Mouse (Mus musculus): Measurements from ENCODE around the gene Mpv17l2. TPM values are rescaled to one million over a fixed set of nuclear protein-coding genes. Genes with fewer than 3 reads are reported as not detected.

Mpv17l2 gene
- 10 to 100 TPM; 30.3 to 38.5 (median 31.7) TPM for total RNA-seq (2022)

DNA sequence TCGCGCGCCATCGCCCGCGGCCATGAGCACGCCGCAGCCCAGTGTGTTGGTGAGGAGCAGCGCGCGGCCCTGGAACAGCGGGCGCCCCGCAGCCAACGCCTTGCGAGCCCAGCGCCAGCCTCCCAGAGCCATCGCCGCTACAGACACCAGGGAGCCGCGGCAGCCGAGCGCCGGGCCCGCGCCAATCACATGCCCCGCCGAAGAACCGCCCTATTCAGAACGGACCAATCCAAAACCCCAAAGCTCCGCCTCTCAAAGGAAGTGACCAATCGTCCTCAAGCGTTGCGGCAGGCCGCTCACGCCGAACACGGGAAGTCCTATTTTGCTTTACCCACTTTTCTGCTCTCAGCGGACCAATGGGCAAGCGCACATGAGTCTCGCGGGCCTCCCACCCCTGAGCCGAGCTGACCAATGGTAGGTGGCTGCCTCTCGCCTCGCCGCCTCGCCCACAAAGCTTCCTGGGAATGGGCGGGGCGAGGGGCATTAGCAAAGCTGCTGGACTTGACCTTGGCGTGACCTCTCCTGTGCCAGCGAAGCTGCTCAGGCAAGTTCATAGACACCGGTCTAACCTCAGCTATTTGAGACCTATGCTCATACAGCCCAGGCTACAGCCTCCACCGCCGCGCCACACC, at the start of gene Mpv17l2:
Gene Mpv17l2, minus strand, starts transcription at position 172 of the 632 bp plus-strand sequence.
- DNase-seq (ENCODE audit: low spot score in 2 of 2): peak; percentile 97 to 98

GRCm38 (mm10) chr8:70808955-70809701, 48.4 kb upstream of the Mpv17l2 start:
- DNase-seq (ENCODE audit: low spot score in 2 of 2): no peak

- no peak for DNase-seq (ENCODE audit: low spot score in 2 of 2)
These were observed 47.5 kb upstream of the Mpv17l2 start, which contains the start of gene Il12rb1 for GRCm38 (mm10) chr8:70808239-70808638. TSS of gene Il12rb1 (plus strand) at chr8:70808449.

DNA sequence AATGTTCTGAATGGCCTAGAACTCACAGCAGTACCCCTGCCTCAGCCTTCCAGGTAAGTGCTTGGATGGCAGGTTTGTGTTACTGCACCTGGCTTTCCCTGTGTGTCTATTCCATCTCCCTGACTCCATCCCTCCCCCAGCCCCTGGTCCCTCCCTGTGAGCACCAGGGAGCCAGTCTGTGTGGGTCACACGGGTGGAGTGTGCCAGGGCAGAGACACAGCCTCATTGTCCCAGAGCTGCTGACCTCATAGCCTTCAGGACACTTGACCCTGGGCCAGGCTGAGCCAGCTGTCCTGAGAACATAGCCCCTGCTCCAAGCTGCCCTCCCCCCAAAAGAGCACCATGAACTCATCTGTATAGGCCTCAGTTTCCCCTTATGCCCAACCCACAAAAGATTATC, 46.6 kb upstream of the Mpv17l2 start:
- DNase-seq (ENCODE audit: low spot score in 2 of 2): peak in 1 of 2 experiments; percentile 62

DNA sequence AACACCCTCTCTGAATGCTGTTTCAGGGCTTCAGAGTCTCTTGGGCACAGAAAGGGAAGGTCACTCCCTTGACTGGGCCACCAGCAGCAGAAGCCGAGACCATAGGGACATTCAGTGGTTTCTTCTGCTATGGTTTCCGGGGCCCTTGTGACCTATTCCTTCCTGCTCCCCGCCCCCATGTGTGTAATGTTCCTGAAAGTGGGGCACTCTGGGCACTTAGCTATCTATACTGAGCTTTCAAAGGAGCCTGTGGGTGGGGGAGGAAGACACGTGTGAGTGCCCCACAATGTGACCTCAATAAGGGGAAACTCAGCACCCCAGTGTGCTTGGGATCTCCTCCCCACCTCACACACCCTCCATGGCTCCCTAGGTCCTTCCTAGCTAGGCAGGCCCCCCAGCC, 45.8 kb upstream of the Mpv17l2 start:
- DNase-seq (ENCODE audit: low spot score in 2 of 2): no peak

DNA sequence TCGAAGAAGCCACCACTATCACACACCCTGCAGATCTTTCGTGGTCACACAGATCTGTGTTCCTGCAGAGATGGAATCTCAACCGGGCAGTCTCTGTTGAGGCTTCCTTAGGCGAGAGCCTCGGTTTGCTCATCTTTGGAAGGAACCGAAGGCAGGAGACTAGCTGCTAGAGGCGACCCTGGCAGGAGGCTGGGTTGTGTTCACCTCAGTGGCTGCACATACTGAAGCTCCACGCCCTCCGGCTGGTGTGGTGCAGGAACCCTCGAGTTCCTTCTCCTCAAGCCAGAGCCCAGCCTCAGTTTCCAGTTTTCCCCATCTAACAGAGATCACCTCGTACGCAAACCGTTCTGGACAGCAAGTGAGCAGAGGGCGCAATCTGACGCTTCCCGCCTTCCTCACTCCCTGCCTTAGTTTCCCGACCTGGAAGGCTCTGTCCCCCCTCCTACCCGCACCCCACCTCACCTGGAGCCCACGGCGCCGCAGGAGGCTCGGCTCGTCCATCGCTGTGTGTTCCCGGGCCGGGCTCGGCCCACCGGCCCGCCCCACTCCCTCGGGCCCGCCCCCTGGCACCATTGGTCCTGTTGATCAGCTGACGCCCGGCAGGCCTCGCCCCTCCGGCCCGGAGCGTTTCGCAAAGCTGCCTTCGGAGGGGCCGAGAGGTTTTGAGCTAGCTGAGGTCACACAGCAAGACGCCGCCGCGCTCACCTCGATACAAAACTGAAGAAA, 43.9 kb upstream of the Mpv17l2 start, which contains the start of gene Mast3:
Gene Mast3, minus strand, starts transcription at position 574 of the 726 bp plus-strand sequence.
- DNase-seq (ENCODE audit: low spot score in 2 of 2): peak in 1 of 2 experiments; percentile 79

DNA sequence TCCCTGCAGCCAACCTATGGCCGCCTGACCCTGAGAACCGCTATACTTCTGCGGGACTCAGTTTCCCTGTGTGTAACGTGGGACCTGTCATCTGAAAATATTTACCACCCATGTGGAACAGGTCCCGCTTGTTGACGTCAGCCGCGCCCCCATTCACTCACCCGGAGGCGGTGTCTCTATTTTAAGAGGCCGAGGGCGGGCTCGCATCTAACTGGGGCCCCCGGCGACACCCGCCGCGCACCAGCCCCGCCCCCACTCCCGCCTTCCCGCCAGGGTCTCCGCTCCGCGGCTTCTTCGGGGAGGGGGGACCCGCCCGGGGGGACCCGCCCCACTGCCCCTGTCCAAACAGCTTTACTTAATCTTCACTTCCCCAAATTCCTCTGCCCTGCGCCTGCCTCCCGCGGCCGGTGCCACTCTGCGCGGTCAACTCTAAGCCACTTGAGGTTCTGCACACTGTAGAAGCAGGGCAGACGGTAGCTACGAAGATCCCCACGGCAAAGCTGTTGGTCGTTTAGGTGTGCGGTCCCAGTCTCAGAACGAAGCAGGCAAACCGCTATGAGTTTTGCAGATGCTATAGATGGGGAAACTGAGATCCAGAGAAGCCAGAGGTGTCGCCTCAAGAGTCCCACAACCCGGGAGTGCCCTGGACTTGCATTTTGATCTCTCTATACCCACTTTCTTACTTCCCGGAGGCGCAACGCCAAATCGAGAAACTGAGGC, 43.2 kb upstream of the Mpv17l2 start:
- peak in 1 of 2 experiments; percentile 67 for DNase-seq (ENCODE audit: low spot score in 2 of 2)

DNA sequence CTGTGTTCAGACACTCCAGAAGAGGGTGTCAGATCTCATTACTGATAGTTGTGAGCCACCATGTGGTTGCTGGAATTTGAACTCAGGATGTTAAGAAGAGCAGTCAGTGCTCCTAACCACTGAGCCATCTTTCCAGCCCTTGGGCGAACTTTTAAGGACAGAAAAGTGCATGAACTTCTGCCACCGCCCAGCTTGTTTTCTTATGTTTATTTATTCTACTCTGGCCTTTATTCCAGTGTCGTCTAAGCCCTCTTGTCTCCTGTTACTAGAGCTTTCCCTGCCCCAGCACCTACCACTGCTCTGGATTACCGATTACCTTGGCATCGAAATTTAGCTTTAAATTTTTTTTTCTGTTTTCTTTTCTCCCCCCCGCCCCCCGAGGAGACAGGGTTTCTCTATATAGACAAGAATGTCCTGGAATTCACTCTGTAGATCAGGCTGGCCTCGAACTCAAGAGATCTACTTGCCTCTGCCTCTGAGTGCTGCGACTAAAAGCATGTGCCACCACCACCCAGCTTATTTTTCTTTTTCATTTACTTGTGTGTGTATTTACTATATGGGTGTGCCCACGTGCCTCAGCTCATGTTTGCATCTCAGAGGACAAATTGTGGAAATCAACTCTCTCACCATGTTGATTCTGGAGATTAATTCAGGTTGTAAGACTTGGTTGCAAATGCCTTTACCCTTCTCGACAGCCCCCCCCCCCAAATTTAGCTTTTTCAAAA, 42.2 kb upstream of the Mpv17l2 start:
- DNase-seq (ENCODE audit: low spot score in 2 of 2): no peak

DNA sequence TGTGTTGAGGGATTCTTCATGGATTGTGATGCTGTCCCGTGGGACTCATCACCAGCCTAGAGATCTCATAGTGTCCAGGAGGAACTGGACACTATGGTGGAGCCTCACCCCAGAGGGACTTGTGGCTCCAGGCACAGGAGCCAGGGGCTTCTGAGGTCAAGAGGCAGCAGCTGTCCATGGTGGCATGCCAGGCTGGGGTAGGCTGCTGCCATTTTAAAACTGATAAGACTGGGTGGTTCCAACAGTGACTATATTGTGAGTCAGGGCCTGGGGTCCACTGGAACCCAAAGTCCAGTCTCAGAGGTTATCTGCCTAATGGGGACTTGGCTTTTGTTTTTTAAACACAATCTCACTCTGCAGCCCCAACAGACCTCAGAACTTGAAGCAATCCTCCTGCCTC, 41.1 kb upstream of the Mpv17l2 start:
- DNase-seq (ENCODE audit: low spot score in 2 of 2): no peak

- peak in 1 of 2 experiments; percentile 89 for DNase-seq (ENCODE audit: low spot score in 2 of 2)
These were observed 40.4 kb upstream of the Mpv17l2 start for GRCm38 (mm10) chr8:70801156-70801555.

- peak in 1 of 2 experiments; percentile 62 for DNase-seq (ENCODE audit: low spot score in 2 of 2)
These were observed 39.9 kb upstream of the Mpv17l2 start for GRCm38 (mm10) chr8:70800648-70801047.

DNA sequence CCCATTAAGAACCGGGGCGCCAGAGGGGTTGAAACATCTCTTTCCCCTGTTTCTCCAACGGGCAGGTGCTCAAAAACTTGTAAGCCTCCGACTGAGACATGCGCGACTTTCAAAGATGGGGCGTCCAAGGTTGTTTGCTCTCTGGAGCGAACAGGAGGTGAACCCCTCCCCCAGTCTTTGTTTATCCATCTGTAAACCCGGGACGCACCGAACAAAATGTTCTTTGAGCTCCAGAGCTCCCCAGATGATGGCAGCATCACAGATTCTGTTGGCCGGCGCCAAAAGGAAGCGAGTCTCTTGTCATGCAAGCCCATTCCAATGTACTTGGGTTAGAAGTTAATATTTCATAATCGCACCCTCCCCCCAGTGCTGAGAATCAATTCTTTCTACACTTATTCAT, 37.5 kb upstream of the Mpv17l2 start:
- DNase-seq (ENCODE audit: low spot score in 2 of 2): peak; percentile 78 to 81

GRCm38 (mm10) chr8:70797081-70798070, 36.6 kb upstream of the Mpv17l2 start:
- peak; percentile 88 to 94 for DNase-seq (ENCODE audit: low spot score in 2 of 2)

DNA sequence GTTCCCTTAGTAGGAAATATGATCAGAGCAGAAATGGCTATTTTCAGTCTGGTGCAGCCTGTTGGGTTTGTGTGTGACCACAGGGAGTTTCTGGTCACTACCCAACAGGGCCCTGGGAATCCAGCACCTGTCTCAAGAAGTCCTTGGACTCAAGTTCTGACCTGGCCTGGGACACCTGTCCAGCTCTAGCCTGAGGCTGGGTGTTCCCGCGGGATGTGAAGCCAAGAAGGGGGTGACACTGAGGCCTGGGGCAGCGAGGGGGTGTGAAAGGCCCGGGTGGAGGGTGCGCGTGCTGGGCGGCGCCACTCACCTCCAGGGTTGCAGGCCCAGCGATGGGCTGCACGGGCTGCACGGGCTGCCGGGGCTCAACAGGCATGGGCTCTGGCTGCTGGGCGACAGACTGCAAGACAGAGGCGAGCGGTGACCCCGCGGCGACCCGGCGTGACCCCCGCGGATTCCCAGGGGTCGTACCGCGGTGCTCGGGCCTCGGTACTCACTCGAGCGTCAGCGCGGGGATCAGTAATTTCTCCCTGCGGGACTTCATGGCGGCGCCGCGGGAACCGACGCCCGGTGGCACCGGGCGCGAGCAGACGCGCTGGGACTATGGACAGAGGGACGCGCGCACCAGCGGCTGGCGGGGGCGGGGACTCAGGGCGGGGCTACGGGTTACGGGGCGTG, 35.8 kb upstream of the Mpv17l2 start:
- DNase-seq (ENCODE audit: low spot score in 2 of 2): peak in 1 of 2 experiments; percentile 37

GRCm38 (mm10) chr8:70795370-70795769, 34.6 kb upstream of the Mpv17l2 start:
- DNase-seq (ENCODE audit: low spot score in 2 of 2): no peak

DNA sequence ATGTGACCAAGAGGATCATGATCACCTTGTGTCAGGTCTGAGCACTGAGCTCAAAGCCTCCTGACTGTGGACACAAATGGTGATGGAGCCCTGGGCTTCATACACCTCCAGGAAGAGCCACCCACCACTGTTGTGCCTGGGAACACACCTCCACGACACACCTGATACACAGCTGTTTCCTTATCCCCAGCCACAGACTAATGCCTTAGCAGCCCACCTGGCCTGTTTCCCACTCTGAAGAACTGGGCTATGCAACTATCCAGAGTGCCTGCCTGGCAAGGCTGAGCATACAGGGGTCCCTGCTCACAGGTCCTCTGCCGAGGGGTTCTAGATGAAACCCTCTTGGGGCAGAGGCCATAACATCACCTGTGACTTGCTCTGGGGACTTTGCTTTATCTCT, 33.5 kb upstream of the Mpv17l2 start:
- no peak for DNase-seq (ENCODE audit: low spot score in 2 of 2)

- no peak for DNase-seq (ENCODE audit: low spot score in 2 of 2)
These were observed 32.0 kb upstream of the Mpv17l2 start for GRCm38 (mm10) chr8:70792700-70793099.

- peak; percentile 95 to 97 for DNase-seq (ENCODE audit: low spot score in 2 of 2)
These were observed 31.4 kb upstream of the Mpv17l2 start for GRCm38 (mm10) chr8:70791975-70792691.
